Mouse (Mus musculus): ENCODE results near the gene Otp. TPM values are rescaled to one million over a fixed set of nuclear protein-coding genes. Genes with fewer than 3 reads are reported as not detected.

The Otp gene
- polyA plus RNA-seq, 1 experiment from 2014 or later = 4.7 TPM

DNA sequence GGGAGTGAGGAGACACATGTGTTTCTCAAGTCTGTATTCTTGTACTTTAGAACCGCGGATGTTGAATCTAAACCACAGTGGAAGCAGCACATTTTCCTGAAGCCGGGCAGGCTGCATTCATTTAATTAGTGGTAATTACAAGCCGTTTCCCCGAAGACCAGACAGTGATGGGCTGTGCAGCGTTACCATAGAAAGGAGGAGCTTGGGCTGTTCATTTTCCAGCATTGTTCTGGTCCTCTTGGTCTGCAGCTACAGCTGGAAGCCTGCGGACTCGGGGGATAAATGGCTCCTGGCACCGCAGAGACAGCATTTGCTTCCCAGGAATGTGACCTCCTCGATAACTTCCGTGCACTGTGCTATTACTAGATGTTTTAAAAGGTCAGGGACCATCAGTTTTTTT, 37.6 kb downstream of the Otp start:
- Histone ChIP-seq H3K36me3 (replicated peaks) (no peaks in the 10 kb centered on the region), H3K4me2 (peak overlapping the region; percentile 39), H3K9me3 (no peaks in the 10 kb centered on the region), H3K27ac (no peak overlapping the region), H3K4me1 (no peaks in the 10 kb centered on the region), H3K9ac (no peak overlapping the region), H3K27me3 (replicated peaks) (no peaks in the 10 kb centered on the region; the same call in 1 of the 2 replicates), H3K4me3 (no peak overlapping the region)
- ATAC-seq (replicated peaks) = 0 out of 2 replicates have a peak, but pooled peaks have one; percentile 45
- 8% methylated on average over 11 of the region's 11 CpGs for WGBS

DNA sequence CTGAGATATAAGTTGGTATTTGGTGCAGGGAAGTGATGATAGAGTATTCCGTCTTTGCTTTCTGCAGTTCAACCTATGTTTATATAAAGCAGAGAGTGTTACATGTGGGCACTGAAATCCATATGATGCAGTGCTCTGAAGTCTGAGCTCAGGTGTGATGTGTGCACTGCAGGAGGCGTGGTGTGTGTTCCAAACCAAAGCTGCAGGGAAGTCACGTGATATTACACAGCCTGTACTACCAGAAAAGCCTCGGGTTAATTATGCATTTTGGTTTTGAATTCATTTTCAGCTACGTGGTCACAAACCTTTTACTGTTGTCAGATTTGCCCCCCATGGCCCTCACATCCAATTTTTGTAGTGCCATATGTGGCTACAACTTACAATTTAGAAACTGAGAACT, 40.3 kb downstream of the Otp start:
- WGBS = 76% methylated on average over 5 of the region's 5 CpGs
- no peak overlapping the region for H3K27ac ChIP-seq
- H3K4me2 ChIP-seq = no peak overlapping the region
- H3K27me3 ChIP-seq (replicated peaks) = no peaks in the 10 kb centered on the region; the same call in 1 of the 2 replicates
- ATAC-seq (replicated peaks) = no peak
- H3K4me3 ChIP-seq = no peak overlapping the region
- no peaks in the 10 kb centered on the region for H3K4me1 ChIP-seq
- no peak overlapping the region for H3K9ac ChIP-seq
- H3K9me3 ChIP-seq = no peaks in the 10 kb centered on the region
- no peaks in the 10 kb centered on the region for H3K36me3 ChIP-seq (replicated peaks)

DNA sequence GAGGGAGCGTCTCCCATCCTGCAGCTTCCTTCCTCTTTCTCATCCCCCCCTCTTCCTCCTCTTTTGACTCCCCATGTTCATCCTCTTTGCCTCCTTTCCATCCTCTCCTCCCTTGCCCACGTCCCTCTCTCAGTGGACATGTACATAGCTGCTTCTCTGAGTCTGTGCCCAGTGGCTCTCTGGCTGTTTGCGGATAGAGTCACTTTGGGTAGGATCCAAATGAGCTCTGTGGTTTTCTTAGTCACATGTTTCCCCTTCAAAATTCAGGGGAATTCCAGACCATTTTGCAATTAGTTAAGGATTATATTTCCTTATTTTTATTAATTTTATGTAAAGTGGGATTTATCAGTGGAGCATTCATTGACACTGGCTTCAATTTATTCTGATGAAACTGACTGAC, 52.7 kb downstream of the Otp start:
- H3K9ac ChIP-seq = no peak overlapping the region
- H3K36me3 ChIP-seq (replicated peaks) = no peaks in the 10 kb centered on the region
- WGBS = 82% methylated on average over 3 of the region's 3 CpGs
- H3K9me3 ChIP-seq = no peaks in the 10 kb centered on the region
- no peaks in the 10 kb centered on the region for H3K4me1 ChIP-seq
- no peak overlapping the region for H3K4me2 ChIP-seq
- no peak overlapping the region for H3K27ac ChIP-seq
- no peak overlapping the region for H3K4me3 ChIP-seq
- ATAC-seq (replicated peaks) = no peak
- 0 out of 2 replicates have a peak, but pooled peaks cover 4% of the 10 kb centered on the region for H3K27me3 ChIP-seq (replicated peaks)

Other genes with a start within 250 kb of the Otp start
- 240 and 260 TPM in 2 replicates for gene Tbca, start 86.7 kb upstream of the Otp start, polyA plus RNA-seq (2015; fragmentation: Nextera tagmentation; extraction: Ambion mirVana)
- 24.9 and 26.2 TPM in 2 replicates for gene Wdr41, start 100.7 kb downstream of the Otp start, polyA plus RNA-seq (2015; fragmentation: Nextera tagmentation; extraction: Ambion mirVana)

Measured in midbrain, embryonic 15.5 days (tissue).